Mouse (Mus musculus): ENCODE data around the gene Nos1. TPM values are rescaled to one million over a fixed set of nuclear protein-coding genes. Genes with fewer than 3 reads are reported as not detected.

Gene Nos1
- polyA plus RNA-seq, 1 experiment, result 0.58 TPM

GRCm38 (mm10) chr5:117939402-117939801 lies 158.6 kb downstream of the Nos1 start:
- WGBS, result 67% methylated on average over 8 of the region's 8 CpGs
- DNase-seq (ENCODE audit: low read depth, low spot score), result no peak

- 78% methylated on average over 3 of the region's 3 CpGs for WGBS
- DNase-seq (ENCODE audit: low read depth, low spot score), result no peak
These were observed 160.7 kb downstream of the Nos1 start for GRCm38 (mm10) chr5:117941552-117941951.

- no peak for DNase-seq (ENCODE audit: low read depth, low spot score)
- WGBS, result 15% methylated on average over 4 of the region's 4 CpGs
These were observed 165.8 kb downstream of the Nos1 start for GRCm38 (mm10) chr5:117946605-117947004.

GRCm38 (mm10) chr5:117949393-117949792 lies 168.6 kb downstream of the Nos1 start:
- 68% methylated on average over 10 of the region's 10 CpGs for WGBS
- DNase-seq (ENCODE audit: low read depth, low spot score), result no peak

- 71% methylated on average over 12 of the region's 12 CpGs for WGBS
- DNase-seq (ENCODE audit: low read depth, low spot score), result no peak
These were observed 173.1 kb downstream of the Nos1 start for GRCm38 (mm10) chr5:117953893-117954292.

- DNase-seq (ENCODE audit: low read depth, low spot score), result no peak
- 89% methylated on average over 1 of the region's 1 CpGs for WGBS
These were observed 173.6 kb downstream of the Nos1 start for GRCm38 (mm10) chr5:117954429-117954828.

- 28% methylated on average over 10 of the region's 10 CpGs for WGBS
- DNase-seq (ENCODE audit: low read depth, low spot score), result no peak
These were observed 175.0 kb downstream of the Nos1 start for GRCm38 (mm10) chr5:117955675-117956420.

GRCm38 (mm10) chr5:117964750-117965149 lies 183.9 kb downstream of the Nos1 start:
- WGBS, result 28% methylated on average over 9 of the region's 9 CpGs
- DNase-seq (ENCODE audit: low read depth, low spot score), result no peak

GRCm38 (mm10) chr5:117966956-117967355 lies 186.1 kb downstream of the Nos1 start:
- no peak for DNase-seq (ENCODE audit: low read depth, low spot score)
- 82% methylated on average over 9 of the region's 9 CpGs for WGBS

- 34% methylated on average over 4 of the region's 4 CpGs for WGBS
- no peak for DNase-seq (ENCODE audit: low read depth, low spot score)
These were observed 186.8 kb downstream of the Nos1 start for GRCm38 (mm10) chr5:117967659-117968069.

- WGBS, result 85% methylated on average over 10 of the region's 10 CpGs
These were observed 189.0 kb downstream of the Nos1 start for GRCm38 (mm10) chr5:117969681-117970427.

GRCm38 (mm10) chr5:117976263-117976656 lies 195.4 kb downstream of the Nos1 start:
- 25% methylated on average over 19 of the region's 19 CpGs for WGBS
- no peak for DNase-seq (ENCODE audit: low read depth, low spot score)

More at GRCm38 (mm10) chr5:117969681-117970427, 189.0 kb downstream of the Nos1 start:
- DNase-seq (ENCODE audit: low read depth, low spot score), result no peak

GRCm38 (mm10) chr5:117976657-117977500 lies 196.0 kb downstream of the Nos1 start, which contains the start of gene Fbxo21:
TSS of gene Fbxo21 (plus strand) at chr5:117976730.
- under 1% methylated on average over 88 of the region's 88 CpGs for WGBS
- DNase-seq (ENCODE audit: low read depth, low spot score), result peak; percentile 73

GRCm38 (mm10) chr5:117977501-117978158 lies 196.8 kb downstream of the Nos1 start:
- DNase-seq (ENCODE audit: low read depth, low spot score), result no peak
- 23% methylated on average over 30 of the region's 30 CpGs for WGBS

GRCm38 (mm10) chr5:117978159-117978697 lies 197.4 kb downstream of the Nos1 start:
- DNase-seq (ENCODE audit: low read depth, low spot score), result no peak
- 74% methylated on average over 17 of the region's 17 CpGs for WGBS

- 73% methylated on average over 5 of the region's 5 CpGs for WGBS
- no peak for DNase-seq (ENCODE audit: low read depth, low spot score)
These were observed 198.2 kb downstream of the Nos1 start for GRCm38 (mm10) chr5:117979082-117979481.

GRCm38 (mm10) chr5:117980921-117981320 lies 200.1 kb downstream of the Nos1 start:
- DNase-seq (ENCODE audit: low read depth, low spot score), result no peak
- WGBS, result 70% methylated on average over 8 of the region's 8 CpGs

- DNase-seq (ENCODE audit: low read depth, low spot score), result no peak
- WGBS, result 72% methylated on average over 5 of the region's 5 CpGs
These were observed 201.1 kb downstream of the Nos1 start for GRCm38 (mm10) chr5:117981943-117982342.

GRCm38 (mm10) chr5:117986327-117986726 lies 205.5 kb downstream of the Nos1 start:
- WGBS, result 55% methylated on average over 4 of the region's 4 CpGs
- DNase-seq (ENCODE audit: low read depth, low spot score), result no peak

Data from large intestine, adult 2 months (tissue).